Mouse (Mus musculus) liver, embryonic 14.5 days (tissue): ENCODE measurements around the gene 9130019O22Rik. TPM values are rescaled to one million over a fixed set of nuclear protein-coding genes. Genes with fewer than 3 reads are reported as not detected.
"Not testable (repeated sequence)": the region's sequence is repeated elsewhere in the genome, so short reads cannot be mapped to it uniquely, and the experiment has no call there.

ENCODE experiments used
- ATAC-seq: fragments of 200-750 bp; cut with Nextera tagmentation; 2 replicates; pipeline ENCODE4 v1.8.0; 2017; ENCODE audit warnings: moderate number of reproducible peaks, mild to moderate bottlenecking, moderate library complexity; ENCODE audit not compliant: insufficient read depth
- DNase-seq, 3 experiments: peaks; one replicate each; pipeline ENCODE4 v3.0.0-alpha.2; 2012 to 2013; ENCODE audit warnings: low read depth in 3 of 3, low spot score in 3 of 3
- H3K27ac ChIP-seq: fragments of 300-500 bp; sonication (generic); 2 replicates; pipeline ENCODE4 v1.5.1; 2014; ENCODE audit warnings: moderate library complexity, mild to moderate bottlenecking, control low read depth, inconsistent platforms
- H3K27me3 ChIP-seq: fragments of 300-500 bp; sonication (generic); 2 replicates; pipeline ENCODE4 v1.6.1; 2014; ENCODE audit warnings: mild to moderate bottlenecking, low read length, moderate library complexity; ENCODE audit not compliant: control insufficient read depth, insufficient read depth
- H3K36me3 ChIP-seq: fragments of 300-500 bp; sonication (generic); replicated peaks from 2 replicates; pipeline ENCODE4 v1.6.1; 2014; ENCODE audit warnings: low read depth; ENCODE audit not compliant: control insufficient read depth, insufficient read depth
- H3K4me1 ChIP-seq, 2 experiments: fragments of 200-500 bp in 1 of 2; fragments of 300-500 bp in 1 of 2; sonication (generic) in 1 of 2; replicated peaks; 2 replicates each; pipeline ENCODE4 v1.6.1; 2012 to 2014; ENCODE audit warnings: antibody characterized with exemption in 1 of 2, inconsistent platforms in 1 of 2, low read length in 1 of 2; ENCODE audit not compliant: control insufficient read depth in 2 of 2, insufficient read depth in 2 of 2
- H3K4me2 ChIP-seq: fragments of 300-500 bp; sonication (generic); 2 replicates; pipeline ENCODE4 v1.6.1; 2014; ENCODE audit warnings: low read depth, mild to moderate bottlenecking, control low read depth, moderate library complexity
- H3K4me3 ChIP-seq, 2 experiments: fragments of 200-500 bp in 1 of 2; fragments of 300-500 bp in 1 of 2; sonication (generic) in 1 of 2; 2 replicates each; pipeline ENCODE4 v1.5.1; 2012 to 2014; ENCODE audit warnings: low read depth in 2 of 2, low read length in 2 of 2, mild to moderate bottlenecking in 2 of 2, control low read depth in 1 of 2, inconsistent platforms in 1 of 2, moderate library complexity in 1 of 2; ENCODE audit not compliant: insufficient read depth in 1 of 2
- H3K9ac ChIP-seq: fragments of 300-500 bp; sonication (generic); replicated peaks from 2 replicates; pipeline ENCODE4 v1.6.1; 2014; ENCODE audit warnings: mild to moderate bottlenecking, control low read depth, moderate library complexity
- H3K9me3 ChIP-seq: fragments of 300-500 bp; sonication (generic); 2 replicates; pipeline ENCODE4 v1.6.1; 2016; ENCODE audit warnings: low read length, mixed read lengths; ENCODE audit not compliant: control insufficient read depth
- CTCF ChIP-seq: IDR thresholded peaks from 2 replicates; pipeline ENCODE4 v1.5.1; 2016; ENCODE audit warnings: antibody characterized with exemption, low read depth, control low read depth
- EP300 ChIP-seq: IDR thresholded peaks from 2 replicates; pipeline ENCODE4 v1.6.1; 2016; ENCODE audit warnings: antibody characterized with exemption, low read depth
- WGBS: fragments of 180-500 bp; shearing (Covaris S2); extraction: QIAGEN DNeasy Blood & Tissue Kit; methylation state at CpG from one replicate; pipeline ENCODE4 v1.1.7; 2014; ENCODE audit not compliant: insufficient replicate concordance; 5-methylcytosine and 5-hydroxymethylcytosine counted together
- polyA plus RNA-seq, 2 experiments: library from polyadenylated mRNA; depleted of rRNA in 1 of 2; stranded (reverse) in 1 of 2; unstranded in 1 of 2; fragments of >200 nt; fragmentation: Nextera tagmentation in 1 of 2; extraction: Ambion mirVana in 1 of 2; gene quantifications; 2 replicates each; pipeline versions ENCODE4 v1.2.1 to v1.2.3; 2012 to 2014

9130019O22Rik gene
- polyA plus RNA-seq, 2 experiments, result 0.71 to 1.0 TPM

DNA sequence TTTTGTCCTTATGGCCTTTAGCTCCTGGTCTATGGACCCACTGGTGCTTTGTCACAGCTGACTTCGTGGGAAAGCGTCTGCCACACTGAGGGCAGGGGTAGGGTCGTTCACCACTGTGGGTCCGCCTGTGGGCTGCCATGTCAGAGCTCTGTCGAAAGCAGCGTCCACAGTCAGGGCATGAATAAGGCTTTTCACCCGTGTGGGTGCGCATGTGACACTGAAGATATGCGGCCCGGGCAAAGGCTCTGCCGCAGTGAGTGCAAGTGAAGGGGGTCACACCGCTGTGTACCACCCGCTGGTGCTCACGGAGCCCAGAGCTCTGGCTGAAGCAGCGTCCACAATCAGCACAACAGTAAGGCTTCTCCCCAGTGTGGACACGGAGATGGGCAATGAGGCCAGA is 4.6 kb upstream of the 9130019O22Rik start:
- H3K4me1 ChIP-seq, result peaks cover 5 to 12% of the 10 kb centered on the region in 2 experiments
- H3K27ac ChIP-seq, result no peak overlapping the region
- H3K27me3 ChIP-seq, result no peaks in the 10 kb centered on the region
- no peaks in the 10 kb centered on the region for H3K36me3 ChIP-seq
- no peak overlapping the region for H3K4me3 ChIP-seq
- TF ChIP-seq CTCF (no peak), EP300 (no peak)
- no peaks in the 10 kb centered on the region for H3K9me3 ChIP-seq
- no peak overlapping the region for H3K9ac ChIP-seq
- no peak for ATAC-seq
- H3K4me2 ChIP-seq, result no peak overlapping the region
- DNase-seq, result no peak
- WGBS, result 80% methylated on average over 16 of the region's 16 CpGs

GRCm38 (mm10) chr7:127390306-127390705 is 3.3 kb upstream of the 9130019O22Rik start:
- DNase-seq (no peak), ATAC-seq (no peak)
- no peak overlapping the region for H3K27ac ChIP-seq
- no peak overlapping the region for H3K4me3 ChIP-seq
- WGBS, result 63% methylated on average over 7 of the region's 7 CpGs
- peaks cover 5 to 16% of the 10 kb centered on the region in 2 experiments for H3K4me1 ChIP-seq
- H3K9ac ChIP-seq, result no peak overlapping the region
- H3K27me3 ChIP-seq, result no peaks in the 10 kb centered on the region
- H3K36me3 ChIP-seq, result no peaks in the 10 kb centered on the region; the same call in 1 of the 2 replicates
- H3K9me3 ChIP-seq, result no peaks in the 10 kb centered on the region
- no peak overlapping the region for H3K4me2 ChIP-seq
- no peak for TF ChIP-seq CTCF

- not testable (repeated sequence) for H3K27me3 ChIP-seq, H3K27ac ChIP-seq, H3K4me3 ChIP-seq, H3K9ac ChIP-seq, DNase-seq, H3K36me3 ChIP-seq, H3K4me1 ChIP-seq, ATAC-seq, H3K4me2 ChIP-seq, H3K9me3 ChIP-seq
Observed at GRCm38 (mm10) chr7:127388201-127388600, 1.2 kb upstream of the 9130019O22Rik start.

DNA sequence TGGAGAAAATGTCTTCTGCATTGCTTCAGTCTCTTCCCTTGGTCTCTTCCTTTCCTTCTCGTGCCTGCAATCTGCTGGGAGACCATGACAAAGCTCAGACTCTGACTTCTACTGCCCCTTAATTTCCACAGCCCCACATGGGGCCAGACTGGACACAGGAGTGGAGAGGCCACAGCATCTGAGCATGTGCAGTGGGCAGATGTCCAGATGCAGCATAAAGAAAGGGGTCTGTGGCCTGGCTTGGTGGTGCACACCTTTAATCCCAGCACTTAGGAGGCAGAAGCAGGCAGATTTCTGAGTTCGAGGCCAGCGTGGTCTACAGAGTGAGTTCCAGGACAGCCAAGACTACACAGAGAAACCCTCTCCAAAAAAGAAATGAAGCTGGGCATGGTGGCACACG is 1.4 kb downstream of the 9130019O22Rik start:
- H3K36me3 ChIP-seq, H3K4me2 ChIP-seq, H3K27me3 ChIP-seq, H3K4me1 ChIP-seq, H3K4me3 ChIP-seq, H3K9me3 ChIP-seq, ATAC-seq, H3K9ac ChIP-seq, DNase-seq, H3K27ac ChIP-seq: not testable (repeated sequence)
- WGBS, result 79% methylated on average over 4 of the region's 4 CpGs

- TF ChIP-seq EP300 (no peak), CTCF (no peak)
- 28% methylated on average over 6 of the region's 6 CpGs for WGBS
- no peak for ATAC-seq
- Histone ChIP-seq H3K36me3 (no peaks in the 10 kb centered on the region), H3K4me2 (no peak overlapping the region), H3K9me3 (no peaks in the 10 kb centered on the region), H3K9ac (no peak overlapping the region), H3K27ac (no peak overlapping the region), H3K4me1 (peaks cover 6 to 15% of the 10 kb centered on the region in 2 experiments), H3K27me3 (no peaks in the 10 kb centered on the region), H3K4me3 (no peak overlapping the region)
- no peak for DNase-seq
Observed at GRCm38 (mm10) chr7:127378310-127378921, 8.6 kb downstream of the 9130019O22Rik start.
